Mouse (Mus musculus): ENCODE data around the gene Zgrf1.

The Zgrf1 gene

DNA sequence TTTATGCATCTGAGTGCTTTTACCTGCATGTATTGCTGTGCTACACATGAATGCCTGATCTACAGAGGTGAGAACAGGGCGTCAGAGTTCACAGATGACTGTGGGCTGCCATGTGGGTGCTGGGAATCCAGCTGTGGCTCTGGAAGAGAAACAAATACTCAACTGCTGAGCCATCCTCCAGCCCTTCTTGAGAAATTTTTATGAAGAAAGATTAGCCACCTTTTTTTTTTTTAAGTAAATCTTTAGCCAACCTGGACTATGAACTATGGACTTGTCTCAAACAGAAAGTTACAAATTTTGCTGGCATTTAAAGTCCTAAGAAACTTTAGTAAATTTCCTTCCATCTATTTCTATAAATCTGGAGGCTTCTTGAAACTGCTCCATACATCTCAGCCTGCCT, 43.8 kb downstream of the Zgrf1 start:
- H3K4me3 ChIP-seq (replicated peaks; ENCODE audit: low read length), result no peak overlapping the region
- H3K9me3 ChIP-seq (ENCODE audit: low read length), result no peaks in the 10 kb centered on the region
- no peaks in the 10 kb centered on the region for H3K4me1 ChIP-seq (replicated peaks; ENCODE audit: low read depth, low read length)
- no peak for TF ChIP-seq POU5F1 (IDR thresholded peaks at IDR 0.05; ENCODE audit: borderline replicate concordance, low read length)
- TF ChIP-seq CTCF (conservative IDR thresholded peaks at IDR 0.05; ENCODE audit: low read length), result no peak
- no peak for TF ChIP-seq NANOG (IDR thresholded peaks at IDR 0.05; ENCODE audit: borderline replicate concordance, low read length)
- no peaks in the 10 kb centered on the region for H3K27me3 ChIP-seq (ENCODE audit: insufficient read depth, low read length)
- H3K36me3 ChIP-seq (ENCODE audit: insufficient read depth, low read length), result peaks cover 53% of the 10 kb centered on the region

DNA sequence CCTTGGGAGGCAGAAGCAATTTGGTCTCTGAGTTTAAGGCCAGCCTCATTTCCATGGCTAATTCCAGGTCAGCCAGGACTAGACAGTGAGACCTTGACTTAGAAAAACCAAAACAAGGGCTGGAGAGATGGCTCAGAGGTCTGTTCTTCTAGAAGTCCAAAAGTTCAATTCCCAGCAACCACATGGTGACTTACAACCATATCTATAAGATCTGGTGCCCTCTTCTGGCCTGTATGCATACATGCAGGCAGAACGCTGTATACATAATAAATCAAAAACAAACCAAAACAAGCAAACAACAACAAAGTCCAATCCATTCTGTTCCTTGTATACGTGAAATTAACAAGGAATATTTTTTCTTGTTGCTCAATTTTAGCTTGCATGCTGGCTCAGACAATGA, 54.8 kb downstream of the Zgrf1 start:
- no peaks in the 10 kb centered on the region for H3K4me1 ChIP-seq (replicated peaks; ENCODE audit: low read depth, low read length)
- H3K27me3 ChIP-seq (ENCODE audit: insufficient read depth, low read length), result no peaks in the 10 kb centered on the region
- TF ChIP-seq CTCF (conservative IDR thresholded peaks at IDR 0.05; ENCODE audit: low read length) (peak; percentile 38), NANOG (IDR thresholded peaks at IDR 0.05; ENCODE audit: borderline replicate concordance, low read length) (no peak), POU5F1 (IDR thresholded peaks at IDR 0.05; ENCODE audit: borderline replicate concordance, low read length) (no peak)
- peaks cover 50% of the 10 kb centered on the region for H3K36me3 ChIP-seq (ENCODE audit: insufficient read depth, low read length)
- H3K4me3 ChIP-seq (replicated peaks; ENCODE audit: low read length), result no peak overlapping the region
- no peaks in the 10 kb centered on the region for H3K9me3 ChIP-seq (ENCODE audit: low read length)

DNA sequence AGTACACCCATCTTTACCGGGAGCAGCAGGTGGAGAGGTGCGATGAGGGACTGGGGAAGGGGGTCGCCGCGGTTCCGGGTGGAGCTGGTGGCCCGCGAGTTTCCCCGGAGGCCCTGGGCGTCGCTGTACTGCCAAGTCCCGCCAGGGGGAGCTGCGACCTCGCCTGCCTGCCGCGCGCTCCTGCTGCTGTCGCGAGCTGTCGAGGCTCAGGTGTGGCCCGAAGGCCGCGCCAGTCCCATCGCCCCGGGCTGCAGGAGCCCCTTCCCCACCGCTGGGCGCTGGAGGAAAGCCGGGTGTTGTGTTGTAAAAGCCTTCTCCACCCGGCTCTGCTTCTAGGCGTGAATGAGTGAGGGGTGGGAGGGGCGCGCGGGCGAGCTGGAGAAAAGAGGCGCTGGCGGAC, 72.0 kb downstream of the Zgrf1 start:
- TF ChIP-seq POU5F1 (IDR thresholded peaks at IDR 0.05; ENCODE audit: borderline replicate concordance, low read length), result no peak
- TF ChIP-seq CTCF (conservative IDR thresholded peaks at IDR 0.05; ENCODE audit: low read length), result 0 out of 2 replicates have a peak, but pooled peaks have one; percentile 6
- peaks cover 67% of the 10 kb centered on the region for H3K27me3 ChIP-seq (ENCODE audit: insufficient read depth, low read length)
- H3K4me3 ChIP-seq (replicated peaks; ENCODE audit: low read length), result peak overlapping the region; percentile 59
- no peaks in the 10 kb centered on the region for H3K9me3 ChIP-seq (ENCODE audit: low read length)
- H3K4me1 ChIP-seq (replicated peaks; ENCODE audit: low read depth, low read length), result peaks cover 25% of the 10 kb centered on the region
- H3K36me3 ChIP-seq (ENCODE audit: insufficient read depth, low read length), result no peaks in the 10 kb centered on the region

DNA sequence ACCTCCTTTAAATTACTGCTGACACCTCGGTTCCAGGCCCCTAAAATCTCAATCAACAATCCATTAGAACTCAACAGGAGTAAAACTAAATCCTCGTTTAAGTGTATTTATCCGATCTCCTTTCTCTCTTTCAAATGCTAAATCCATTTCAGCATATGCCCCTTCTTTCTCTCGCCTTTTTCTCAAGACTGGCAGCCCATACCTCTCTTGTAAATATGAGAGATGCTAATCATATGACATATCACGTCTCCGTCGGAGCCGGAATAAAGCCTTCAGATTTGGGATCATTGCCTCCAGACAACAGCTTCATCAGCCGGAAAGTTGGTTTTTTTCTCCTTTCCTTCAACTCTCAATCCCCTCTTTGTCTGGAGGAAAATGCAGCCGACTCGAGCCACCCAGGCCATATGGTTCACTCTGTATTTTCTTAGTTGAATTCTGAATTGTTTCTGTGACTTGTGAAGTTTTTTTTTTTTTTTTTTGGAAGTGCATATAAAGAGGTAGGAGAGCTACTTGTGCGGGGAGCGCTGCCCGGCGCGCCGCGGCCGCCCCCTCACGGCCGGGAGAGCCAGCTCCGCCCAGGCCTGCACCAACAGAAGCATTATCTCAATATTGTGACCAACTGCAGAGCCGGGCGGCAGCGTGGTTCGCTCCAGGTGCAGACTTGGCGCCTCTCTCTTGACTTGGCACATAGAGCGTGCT, 72.6 kb downstream of the Zgrf1 start:
- no peaks in the 10 kb centered on the region for H3K36me3 ChIP-seq (ENCODE audit: insufficient read depth, low read length)
- H3K4me3 ChIP-seq (replicated peaks; ENCODE audit: low read length), result peak overlapping the region; percentile 59
- peaks cover 72% of the 10 kb centered on the region for H3K27me3 ChIP-seq (ENCODE audit: insufficient read depth, low read length)
- H3K9me3 ChIP-seq (ENCODE audit: low read length), result no peaks in the 10 kb centered on the region
- TF ChIP-seq NANOG (IDR thresholded peaks at IDR 0.05; ENCODE audit: borderline replicate concordance, low read length) (no peak), POU5F1 (IDR thresholded peaks at IDR 0.05; ENCODE audit: borderline replicate concordance, low read length) (no peak), CTCF (conservative IDR thresholded peaks at IDR 0.05; ENCODE audit: low read length) (no peak)
- H3K4me1 ChIP-seq (replicated peaks; ENCODE audit: low read depth, low read length), result peaks cover 25% of the 10 kb centered on the region

DNA sequence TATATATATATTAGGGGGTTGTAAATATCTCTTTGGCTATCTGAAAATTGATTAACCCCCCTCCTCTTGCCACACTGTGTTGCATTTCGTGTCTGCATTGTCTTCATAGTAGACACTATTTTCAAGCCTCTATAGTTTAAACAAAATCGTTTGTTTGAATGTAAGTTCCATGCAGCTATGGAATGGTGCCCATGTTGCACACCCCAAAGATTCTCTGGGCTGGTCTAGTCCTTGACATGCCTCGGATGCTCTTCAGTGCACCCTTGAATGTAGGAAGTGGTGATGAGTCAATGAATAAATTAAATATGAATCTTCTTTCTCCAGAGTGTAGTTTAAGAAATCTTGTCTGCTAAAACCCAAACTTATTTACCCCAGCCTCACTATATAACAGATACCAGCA, 73.2 kb downstream of the Zgrf1 start:
- Histone ChIP-seq H3K4me3 (replicated peaks; ENCODE audit: low read length) (no peak overlapping the region), H3K4me1 (replicated peaks; ENCODE audit: low read depth, low read length) (peaks cover 27% of the 10 kb centered on the region), H3K36me3 (ENCODE audit: insufficient read depth, low read length) (no peaks in the 10 kb centered on the region), H3K9me3 (ENCODE audit: low read length) (no peaks in the 10 kb centered on the region), H3K27me3 (ENCODE audit: insufficient read depth, low read length) (peaks cover 79% of the 10 kb centered on the region)
- TF ChIP-seq NANOG (IDR thresholded peaks at IDR 0.05; ENCODE audit: borderline replicate concordance, low read length), result no peak
- TF ChIP-seq CTCF (conservative IDR thresholded peaks at IDR 0.05; ENCODE audit: low read length), result no peak
- TF ChIP-seq POU5F1 (IDR thresholded peaks at IDR 0.05; ENCODE audit: borderline replicate concordance, low read length), result no peak

DNA sequence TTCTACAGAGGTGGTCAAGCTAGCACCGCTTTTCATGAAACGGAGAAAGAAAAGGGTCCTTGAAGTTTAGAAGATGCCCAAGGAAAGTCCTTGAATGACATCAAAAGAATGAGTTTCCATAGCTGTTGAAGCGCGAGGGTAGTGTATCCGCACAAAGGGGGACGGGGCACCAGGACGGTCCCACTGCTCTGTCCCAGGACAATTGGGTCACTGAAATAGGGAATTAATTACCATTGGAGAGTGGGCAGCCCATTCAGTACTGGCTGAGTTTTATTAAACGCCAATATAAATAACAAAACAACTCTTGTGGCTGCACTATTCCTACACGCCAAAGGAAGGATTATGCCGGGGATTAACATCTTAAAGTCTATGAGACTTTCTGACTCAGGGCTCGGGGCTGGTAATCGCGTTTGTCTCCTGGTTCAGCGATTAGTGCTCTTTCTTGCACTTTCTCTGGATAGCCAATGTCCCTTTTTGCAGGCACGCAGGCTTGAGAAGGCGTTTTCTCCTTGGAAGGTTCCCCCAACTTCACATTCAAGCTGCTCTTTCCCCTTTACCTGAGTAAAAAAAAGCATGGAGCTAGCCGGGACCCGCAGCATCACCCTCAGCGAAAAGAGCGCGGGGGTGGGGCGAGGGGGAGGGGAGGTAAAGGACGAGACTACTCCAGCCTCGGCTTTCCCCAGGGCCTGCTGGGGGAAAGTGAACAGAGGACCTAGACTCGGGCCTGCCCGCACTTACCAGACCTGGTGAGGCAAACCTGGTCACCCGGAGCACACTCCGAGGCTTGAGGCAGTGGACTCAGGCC, 74.1 kb downstream of the Zgrf1 start:
- Histone ChIP-seq H3K4me1 (replicated peaks; ENCODE audit: low read depth, low read length) (peaks cover 35% of the 10 kb centered on the region), H3K4me3 (replicated peaks; ENCODE audit: low read length) (no peak overlapping the region), H3K36me3 (ENCODE audit: insufficient read depth, low read length) (no peaks in the 10 kb centered on the region), H3K9me3 (ENCODE audit: low read length) (no peaks in the 10 kb centered on the region), H3K27me3 (ENCODE audit: insufficient read depth, low read length) (peaks cover 84% of the 10 kb centered on the region)
- no peak for TF ChIP-seq CTCF (conservative IDR thresholded peaks at IDR 0.05; ENCODE audit: low read length)
- TF ChIP-seq NANOG (IDR thresholded peaks at IDR 0.05; ENCODE audit: borderline replicate concordance, low read length), result no peak
- no peak for TF ChIP-seq POU5F1 (IDR thresholded peaks at IDR 0.05; ENCODE audit: borderline replicate concordance, low read length)

DNA sequence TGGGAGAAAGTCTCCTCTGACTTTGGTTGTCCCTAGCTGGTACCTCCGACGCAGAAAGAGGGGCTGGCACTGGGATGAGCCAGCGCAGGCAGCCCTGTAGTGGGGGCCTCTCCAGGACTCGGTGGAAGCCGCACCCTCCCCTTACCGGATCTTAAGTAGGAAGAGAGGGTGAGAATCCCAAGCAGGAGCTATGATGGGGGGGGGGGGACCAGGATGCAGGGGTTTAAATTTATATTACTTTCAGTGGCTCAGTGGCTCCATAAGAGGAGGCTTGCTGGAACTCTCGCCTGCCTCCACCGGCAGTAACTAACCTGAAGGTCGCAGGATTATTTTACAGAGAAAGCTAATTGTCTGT, 74.6 kb downstream of the Zgrf1 start:
- Histone ChIP-seq H3K4me3 (replicated peaks; ENCODE audit: low read length) (peak overlapping the region; percentile 5; the same call in 1 of the 2 replicates), H3K27me3 (ENCODE audit: insufficient read depth, low read length) (peaks cover 85% of the 10 kb centered on the region), H3K4me1 (replicated peaks; ENCODE audit: low read depth, low read length) (peaks cover 37% of the 10 kb centered on the region), H3K9me3 (ENCODE audit: low read length) (no peaks in the 10 kb centered on the region), H3K36me3 (ENCODE audit: insufficient read depth, low read length) (no peaks in the 10 kb centered on the region)
- TF ChIP-seq POU5F1 (IDR thresholded peaks at IDR 0.05; ENCODE audit: borderline replicate concordance, low read length) (no peak), CTCF (conservative IDR thresholded peaks at IDR 0.05; ENCODE audit: low read length) (no peak), NANOG (IDR thresholded peaks at IDR 0.05; ENCODE audit: borderline replicate concordance, low read length) (no peak)

DNA sequence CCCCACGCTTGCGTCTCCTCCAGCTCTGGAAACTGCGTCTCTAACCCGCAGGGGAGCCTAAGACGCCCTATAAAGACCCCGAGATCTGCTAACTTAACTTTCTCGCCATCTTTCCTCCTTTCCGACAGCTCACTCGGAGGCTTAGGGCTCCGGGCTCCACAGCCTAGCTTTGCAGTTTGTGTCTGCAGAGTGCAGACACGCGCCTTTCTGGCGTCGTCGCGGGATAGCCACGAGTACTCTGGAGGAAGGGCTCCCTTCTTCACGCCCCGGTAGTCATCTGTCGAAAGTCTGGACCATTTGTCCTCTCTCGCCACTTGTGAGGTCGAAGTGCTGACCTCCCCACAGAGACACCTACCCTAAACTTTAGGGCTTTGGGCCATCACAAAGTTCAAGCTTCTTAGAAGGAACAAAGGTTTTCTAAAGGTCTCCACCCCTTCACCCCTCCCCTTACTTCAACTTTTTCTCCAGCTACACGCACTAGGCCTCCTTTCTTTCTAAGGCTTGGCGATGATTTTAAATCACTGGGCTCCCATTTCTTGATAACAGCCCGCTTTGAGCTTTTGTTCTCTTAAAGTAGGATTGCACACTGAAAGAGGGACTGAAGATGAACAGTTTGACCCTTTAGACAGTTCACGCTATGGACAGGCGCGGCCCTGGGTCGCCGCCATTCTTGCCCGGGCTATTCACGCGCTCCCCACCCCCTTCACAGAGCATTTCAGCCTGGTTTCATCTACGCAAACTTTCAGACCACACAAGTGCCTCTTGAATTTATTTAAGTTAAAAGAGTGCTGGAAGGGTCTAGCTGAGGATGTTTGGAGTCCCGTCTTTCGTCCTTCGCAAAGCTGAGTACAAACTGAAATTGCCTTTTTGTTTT, 75.3 kb downstream of the Zgrf1 start:
- Histone ChIP-seq H3K4me3 (replicated peaks; ENCODE audit: low read length) (peak overlapping the region; percentile 5; the same call in 1 of the 2 replicates), H3K27me3 (ENCODE audit: insufficient read depth, low read length) (peaks cover 90% of the 10 kb centered on the region), H3K36me3 (ENCODE audit: insufficient read depth, low read length) (no peaks in the 10 kb centered on the region), H3K9me3 (ENCODE audit: low read length) (no peaks in the 10 kb centered on the region), H3K4me1 (replicated peaks; ENCODE audit: low read depth, low read length) (peaks cover 42% of the 10 kb centered on the region)
- TF ChIP-seq POU5F1 (IDR thresholded peaks at IDR 0.05; ENCODE audit: borderline replicate concordance, low read length) (no peak), NANOG (IDR thresholded peaks at IDR 0.05; ENCODE audit: borderline replicate concordance, low read length) (no peak), CTCF (conservative IDR thresholded peaks at IDR 0.05; ENCODE audit: low read length) (no peak)
